ENCODE assay signal across 21 mouse cellular contexts in genomic region chr17:55736675-55737074, GRCm38 (mm10). TPM values are rescaled to one million over a fixed set of nuclear protein-coding genes. Genes with fewer than 3 reads are reported as not detected.
DNase-seq lines count a peak whose midpoint lies in the region; ATAC-seq lines count a peak whose summit lies in the region.
"Had no signal": no experiment of that assay in that cellular context is flagged by ENCODE, and none has a peak within 500 bp of the region (broad histone marks: within the 10 kb centered on the region; RNA-seq: fewer than 3 reads in every experiment).

No protein-coding gene starts in this region.

- DNase-seq in A20 (ENCODE audit: low read depth, low spot score) (peak; percentile 39), MEL-GATA-1-ER (ENCODE audit: extremely low read depth, low read depth) (peak; percentile 88)
- DNase-seq in layer of hippocampus, postnatal 10 days (ENCODE audit: low spot score in 2 of 2), result no peak
- DNase-seq in right cerebral cortex, postnatal 4 days, result no peak
- DNase-seq in urinary bladder, postnatal 25 days (ENCODE audit: low spot score), result no peak
- DNase-seq: cerebellum, adult 11-12 months; cerebellum, postnatal 14 days; forebrain, postnatal 0 days; gastrocnemius, postnatal 14 days; heart, postnatal 4 days; kidney, postnatal 14 days; liver, embryonic 13.5 days; lung, adult 18-20 months; lung, postnatal 4 days; right cerebral cortex, adult 18-20 months had no signal

- peak; percentile 98 for ATAC-seq in hematopoietic stem cell, adult 5-6 weeks (replicated peaks in 1 of 2; ENCODE audit: insufficient read depth in 1 of 2, low FRiP score in 2 of 2, low TSS enrichment in 1 of 2, low read depth in 1 of 2, poor library complexity in 2 of 2, severe bottlenecking in 2 of 2)
- ATAC-seq in neutrophil, adult 5-6 weeks (ENCODE audit: extremely low read depth, insufficient number of reproducible peaks, low FRiP score, poor library complexity, severe bottlenecking), result peak; percentile 64; the same call in 1 of the 2 replicates
- ATAC-seq: forebrain, postnatal 0 days; intestine, postnatal 0 days; lung, postnatal 0 days; midbrain, embryonic 15.5 days had no signal

RNA-seq across cellular contexts. Expression of gene Adgre4, which starts 13.1 kb away (rescaled TPM):
- total RNA-seq in hematopoietic stem cell, adult 5-6 weeks (2017), result 1.5 and 3.2 TPM in 2 replicates
- total RNA-seq in neutrophil, adult 5-6 weeks (2017), result 9.4 and 12.0 TPM in 2 replicates
- total RNA-seq in layer of hippocampus, postnatal 10 days (2021), result not detected
- total RNA-seq: layer of hippocampus, postnatal 14 days had no signal

RNA-seq across cellular contexts. Expression of gene Pot1b, which starts 24.2 kb away (rescaled TPM):
- total RNA-seq in hematopoietic stem cell, adult 5-6 weeks (2017), result 58.2 and 69.2 TPM in 2 replicates
- total RNA-seq in neutrophil, adult 5-6 weeks (2017), result 61.0 and 63.1 TPM in 2 replicates
- total RNA-seq in layer of hippocampus, postnatal 10 days (2021), result 1 to 10 TPM; 5.8 to 5.9 TPM

Comparison
In these comparisons a context has a peak if more than half of its experiments do, and no peak if none do; other contexts are left out.
1. DNase-seq: peak in A20 (single experiment) and MEL-GATA-1-ER (single experiment); none in layer of hippocampus, postnatal 10 days (0 of 2), right cerebral cortex, postnatal 4 days (single experiment) and urinary bladder, postnatal 25 days (single experiment).